Mouse (Mus musculus) ES-E14 (cell line): Measurements from ENCODE around the gene Slc6a21.

Experiments
- MAFK ChIP-seq: IDR thresholded peaks from 2 replicates; pipeline ENCODE4 v1.6.1; 2014; ENCODE audit warnings: mild to moderate bottlenecking, low read depth, low read length, inconsistent platforms; ENCODE audit not compliant: insufficient read depth
- ZC3H11A ChIP-seq: IDR thresholded peaks from 2 replicates; pipeline ENCODE4 v1.6.1; 2012; ENCODE audit warnings: low read depth, mild to moderate bottlenecking, inconsistent platforms, low read length, borderline replicate concordance
- ZNF384 ChIP-seq: IDR thresholded peaks from 2 replicates; pipeline ENCODE4 v1.6.1; 2012; ENCODE audit warnings: low read depth, low read length, inconsistent platforms

DNA sequence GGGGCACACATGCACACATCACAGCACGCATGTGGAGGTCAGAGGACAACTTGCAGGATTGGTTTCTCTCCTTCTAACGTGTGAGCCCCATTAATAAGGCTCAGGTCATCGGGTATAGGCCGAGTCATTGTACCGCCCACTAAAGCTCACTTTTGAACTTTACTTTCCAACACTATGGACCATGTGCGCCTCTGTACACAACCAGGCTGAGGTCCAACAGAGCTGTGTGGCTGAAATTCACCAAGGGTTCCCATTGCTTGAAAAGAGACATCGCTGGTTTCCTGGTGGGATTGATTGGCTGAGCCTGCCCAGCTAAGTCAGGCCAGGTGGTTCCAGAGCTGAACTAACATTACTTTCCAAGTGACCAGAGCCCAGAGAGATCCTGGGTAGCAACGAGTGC lies 3.6 kb upstream of the Slc6a21 start:
- no peak for TF ChIP-seq ZNF384
- TF ChIP-seq ZC3H11A: no peak
- TF ChIP-seq MAFK: no peak
